Mouse (Mus musculus) mammary gland, adult 2 months (tissue): Measurements from ENCODE around the gene Dhrs4. TPM values are rescaled to one million over a fixed set of nuclear protein-coding genes. Genes with fewer than 3 reads are reported as not detected.

ENCODE experiments used
- polyA plus RNA-seq: library from polyadenylated mRNA; depleted of rRNA; stranded (reverse); fragments of >200 nt; gene quantifications from 2 replicates; pipeline ENCODE4 v1.2.3, GENCODE M21; 2012; ENCODE audit warnings: low replicate concordance; rRNA removed

The Dhrs4 gene
- 37.4 and 44.9 TPM in 2 replicates for polyA plus RNA-seq

DNA sequence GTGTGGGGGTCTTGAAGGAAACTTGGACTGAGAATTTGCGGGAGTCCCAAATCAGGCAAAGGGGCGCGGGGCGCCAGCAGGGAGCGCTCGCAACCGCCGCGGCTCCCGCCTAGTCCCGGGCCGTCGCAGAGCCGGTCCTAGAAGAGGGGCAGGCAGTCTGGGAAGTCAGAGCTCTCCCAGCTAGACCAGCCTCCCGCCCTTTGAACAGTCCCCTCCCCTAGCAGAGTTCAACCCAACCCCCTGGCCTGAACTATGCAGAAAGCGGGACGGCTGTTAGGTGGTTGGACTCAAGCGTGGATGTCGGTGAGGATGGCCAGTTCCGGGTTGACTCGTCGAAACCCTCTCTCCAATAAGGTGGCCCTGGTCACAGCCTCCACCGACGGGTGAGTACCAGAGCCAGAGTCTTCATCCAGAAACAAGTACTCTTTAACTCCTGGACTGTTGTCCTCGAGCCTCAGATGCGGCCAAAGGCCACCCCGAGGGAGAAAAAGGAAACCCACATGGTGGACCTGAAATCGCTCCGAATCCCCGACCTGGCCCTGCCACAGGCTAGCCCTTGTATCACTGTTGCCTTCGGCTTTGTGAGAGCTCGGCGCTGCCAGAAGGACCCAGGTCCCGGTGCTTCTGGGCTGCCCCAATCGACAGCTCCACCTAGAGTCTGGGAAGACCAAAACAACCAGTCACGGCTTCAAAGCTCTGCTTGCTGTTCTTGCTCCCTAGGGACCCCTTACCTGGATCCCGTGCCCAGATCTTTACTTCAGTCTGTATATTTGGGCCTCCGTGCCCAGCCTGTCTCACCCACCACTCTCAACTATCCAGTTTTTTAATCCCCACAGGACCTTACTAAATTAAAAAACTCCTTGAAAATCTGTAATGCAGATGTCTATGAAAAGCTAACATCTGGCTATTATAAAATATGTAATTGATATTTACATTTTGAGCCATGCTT, at the start of gene Dhrs4:
Gene Dhrs4 (plus strand): TSS at position 108 of the 949 bp plus-strand sequence.

GRCm38 (mm10) chr14:55490361-55491201, 12.0 kb downstream of the Dhrs4 start, which contains the start of gene Carmil3:
Carmil3 (plus strand) TSS chr14:55490651.

GRCm38 (mm10) chr14:55510125-55510731, 31.7 kb downstream of the Dhrs4 start, which contains the start of gene Cpne6:
Cpne6 (plus strand) TSS chr14:55510445.

DNA sequence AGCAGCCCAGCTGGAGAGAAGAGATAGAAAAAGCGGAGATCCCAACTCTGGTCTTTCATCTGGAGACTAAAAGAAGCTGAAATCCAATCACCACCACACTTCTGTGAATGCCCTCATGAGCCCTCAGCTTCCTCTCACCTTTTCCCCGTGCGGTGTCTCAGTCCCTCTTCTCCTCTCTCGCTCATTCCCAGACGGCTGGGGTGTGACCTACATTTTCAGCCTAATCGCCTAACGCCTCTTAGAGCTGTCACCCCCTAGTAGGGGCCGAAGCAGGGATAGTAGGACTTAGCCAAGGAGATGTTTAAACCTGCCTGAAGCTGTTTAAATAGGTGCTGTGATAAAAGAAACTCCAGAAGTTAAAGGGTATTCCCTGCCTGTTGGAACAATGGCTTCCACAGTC, 46.2 kb downstream of the Dhrs4 start, which contains the start of gene Nrl:
Gene Nrl (minus strand): TSS at position 197 of the 400 bp plus-strand sequence.

Other genes with a start within 250 kb of the Dhrs4 start
- 4.7 and 7.6 TPM in 2 replicates for gene Carmil3, start 11.9 kb downstream of the Dhrs4 start, polyA plus RNA-seq
- 0.04 and 0.06 TPM in 2 replicates for gene Cpne6, start 31.7 kb downstream of the Dhrs4 start, polyA plus RNA-seq
- not detected in 2 replicates for gene Nrl, start 46.2 kb downstream of the Dhrs4 start, polyA plus RNA-seq
- gene Pck2, start 61.5 kb downstream of the Dhrs4 start, polyA plus RNA-seq: 48.9 and 49.2 TPM in 2 replicates
- gene Dcaf11, start 81.2 kb downstream of the Dhrs4 start, polyA plus RNA-seq: 81.8 and 97.0 TPM in 2 replicates
- gene A730061H03Rik, start 81.6 kb downstream of the Dhrs4 start, polyA plus RNA-seq: 3.3 and 3.4 TPM in 2 replicates
- gene Fitm1, start 96.9 kb downstream of the Dhrs4 start, polyA plus RNA-seq: 1.3 and 183 TPM in 2 replicates
- gene Psme1, start 99.4 kb downstream of the Dhrs4 start, polyA plus RNA-seq: 108 and 126 TPM in 2 replicates
- 46.8 and 63.8 TPM in 2 replicates for gene Emc9, start 106.5 kb downstream of the Dhrs4 start, polyA plus RNA-seq
- gene Psme2, start 112.4 kb downstream of the Dhrs4 start, polyA plus RNA-seq: 82.9 and 83.0 TPM in 2 replicates
- 45.2 and 55.3 TPM in 2 replicates for gene Rnf31, start 113.0 kb downstream of the Dhrs4 start, polyA plus RNA-seq
- gene Irf9, start 124.8 kb downstream of the Dhrs4 start, polyA plus RNA-seq: 87.7 and 150 TPM in 2 replicates
- 1.1 and 1.5 TPM in 2 replicates for gene Rec8, start 139.3 kb downstream of the Dhrs4 start, polyA plus RNA-seq
- 86.3 and 113 TPM in 2 replicates for gene Ipo4, start 157.2 kb downstream of the Dhrs4 start, polyA plus RNA-seq
- gene Gm49378, start 159.1 kb downstream of the Dhrs4 start, polyA plus RNA-seq: 12.4 and 13.1 TPM in 2 replicates
- 79.9 and 86.5 TPM in 2 replicates for gene Tm9sf1, start 165.0 kb downstream of the Dhrs4 start, polyA plus RNA-seq
- 1.1 and 1.4 TPM in 2 replicates for gene Tssk4, start 171.4 kb downstream of the Dhrs4 start, polyA plus RNA-seq
- gene Mdp1, start 181.8 kb downstream of the Dhrs4 start, polyA plus RNA-seq: 15.3 and 24.6 TPM in 2 replicates
- gene Gmpr2, start 193.2 kb downstream of the Dhrs4 start, polyA plus RNA-seq: 12.7 and 32.2 TPM in 2 replicates
- gene Nedd8, start 193.4 kb downstream of the Dhrs4 start, polyA plus RNA-seq: 210 and 446 TPM in 2 replicates
- 12.8 and 15.9 TPM in 2 replicates for gene Tinf2, start 203.1 kb downstream of the Dhrs4 start, polyA plus RNA-seq
- gene Tgm1, start 235.2 kb downstream of the Dhrs4 start, polyA plus RNA-seq: 8.3 and 10.6 TPM in 2 replicates
- 51.2 and 52.9 TPM in 2 replicates for gene Rabggta, start 243.5 kb downstream of the Dhrs4 start, polyA plus RNA-seq